Mouse (Mus musculus) heart, adult 2 months (tissue): ENCODE measurements around the gene Arhgap18. TPM values are rescaled to one million over a fixed set of nuclear protein-coding genes. Genes with fewer than 3 reads are reported as not detected.

Experiments
- DNase-seq, 2 experiments: peaks; one replicate each; pipeline ENCODE4 v3.0.0; 2021
- H3K27ac ChIP-seq: fragments of 200-600 bp; 2 replicates; pipeline ENCODE4 v1.8.1; 2022
- H3K27me3 ChIP-seq: fragments of 200-500 bp; 2 replicates; pipeline ENCODE4 v1.6.1; 2012; ENCODE audit warnings: mild to moderate bottlenecking, low read length, inconsistent platforms, mixed read lengths; ENCODE audit not compliant: control insufficient read depth, insufficient read depth
- H3K36me3 ChIP-seq: fragments of 200-500 bp; 2 replicates; pipeline ENCODE4 v1.6.1; 2012; ENCODE audit warnings: low read length, inconsistent platforms; ENCODE audit not compliant: control insufficient read depth, insufficient read depth
- H3K4me1 ChIP-seq: fragments of 200-500 bp; 2 replicates; pipeline ENCODE4 v1.6.1; 2011; ENCODE audit warnings: low read length; ENCODE audit not compliant: control insufficient read depth, insufficient read depth
- H3K4me3 ChIP-seq: fragments of 200-600 bp; 2 replicates; pipeline ENCODE4 v1.8.1; 2022
- H3K79me2 ChIP-seq: fragments of 200-500 bp; replicated peaks from 2 replicates; pipeline ENCODE4 v1.6.1; 2012; ENCODE audit warnings: mild to moderate bottlenecking, inconsistent platforms, low read length, moderate library complexity, mixed read lengths; ENCODE audit not compliant: control insufficient read depth, insufficient read depth
- H3K9ac ChIP-seq: fragments of 200-500 bp; 2 replicates; pipeline ENCODE4 v1.6.1; 2012; ENCODE audit warnings: low read depth, mild to moderate bottlenecking, control low read depth, inconsistent platforms, low read length, mixed read lengths
- CTCF ChIP-seq: fragments of 200-600 bp; IDR thresholded peaks from 2 replicates; pipeline ENCODE4 v1.8.1; 2022; ENCODE audit warnings: antibody characterized with exemption, mild to moderate bottlenecking, moderate library complexity
- EP300 ChIP-seq: fragments of 200-500 bp; IDR thresholded peaks from 2 replicates; pipeline ENCODE4 v1.6.1; 2011; ENCODE audit warnings: low read depth, low read length, control low read depth; ENCODE audit not compliant: insufficient read depth
- POLR2A ChIP-seq: fragments of 200-500 bp; IDR thresholded peaks from 2 replicates; pipeline ENCODE4 v1.6.1; 2011; ENCODE audit warnings: mild to moderate bottlenecking, low read depth, low read length, control low read depth; ENCODE audit not compliant: insufficient read depth
- WGBS: fragments of 180-500 bp; shearing (Covaris S2); methylation state at CpG from one replicate; pipeline ENCODE4 v1.1.7; 2018; 5-methylcytosine and 5-hydroxymethylcytosine counted together
- intact Hi-C: fragments of 180-260 bp; cut with DNase I; formaldehyde crosslinking; loops from one replicate; pipeline ENCODE4 v1.15.1; 2025
- polyA plus RNA-seq: library from polyadenylated mRNA; depleted of rRNA; stranded (reverse); fragments of >200 nt; gene quantifications from 2 replicates; pipeline ENCODE4 v1.2.3, GENCODE M21; 2012
- total RNA-seq, 2 experiments: library from RNA; stranded (reverse); gene quantifications; 2 replicates each; pipeline ENCODE4 v1.2.3; 2021

The Arhgap18 gene
- total and polyA plus RNA-seq, 3 experiments = 4.1 to 14.5 (median 13.3) TPM

DNA sequence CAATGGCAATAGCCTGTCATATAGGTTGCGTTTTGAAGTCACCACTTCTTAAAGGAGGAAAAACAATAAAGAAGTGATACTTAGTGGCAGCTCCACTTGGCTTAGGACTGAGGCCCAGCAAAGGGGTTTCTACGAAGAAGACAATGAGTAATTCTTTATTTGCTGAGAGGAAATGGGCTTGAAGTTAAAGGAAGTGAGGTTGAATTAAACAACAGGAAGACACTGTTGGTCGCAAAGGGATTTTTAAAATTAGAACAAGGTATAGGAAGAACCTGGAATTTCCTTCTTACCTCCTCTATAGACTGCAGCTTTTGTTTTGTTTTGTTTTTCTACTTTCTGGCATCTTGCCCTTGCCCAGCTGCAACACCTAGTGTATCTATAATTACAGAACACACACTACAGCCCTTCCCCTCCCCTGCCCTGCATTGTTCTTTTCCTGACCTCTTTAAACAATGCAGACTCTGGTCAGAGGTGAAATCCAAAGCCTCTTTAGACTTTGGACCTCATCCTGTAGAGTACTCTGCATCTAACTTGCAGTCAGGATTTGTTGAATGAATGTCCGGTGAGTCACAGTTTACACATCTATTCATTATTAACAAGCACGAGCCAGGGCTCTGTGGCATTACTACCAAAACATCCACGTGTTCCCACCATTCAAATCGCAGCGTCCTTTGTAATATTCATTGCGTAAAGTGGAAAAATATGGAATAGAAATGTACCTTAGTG is 75.4 kb downstream of the Arhgap18 start:
- no peak overlapping the region for H3K4me3 ChIP-seq
- peak overlapping the region; percentile 89 for H3K27ac ChIP-seq
- peaks cover 4% of the 10 kb centered on the region for H3K79me2 ChIP-seq
- intact Hi-C loops = loop anchor here (1.0 to 5.0 kb wide), 4 partner anchors 29 to 70 kb away; no protein-coding TSS in a partner anchor
- WGBS = 34% methylated on average over 9 of the region's 9 CpGs
- H3K4me1 ChIP-seq = peaks cover 18% of the 10 kb centered on the region
- TF ChIP-seq EP300 (no peak), POLR2A (no peak), CTCF (no peak)
- peak in 1 of 2 experiments; percentile 60 for DNase-seq
- H3K9ac ChIP-seq = no peak overlapping the region
- H3K36me3 ChIP-seq = peaks cover 25% of the 10 kb centered on the region
- H3K27me3 ChIP-seq = no peaks in the 10 kb centered on the region

DNA sequence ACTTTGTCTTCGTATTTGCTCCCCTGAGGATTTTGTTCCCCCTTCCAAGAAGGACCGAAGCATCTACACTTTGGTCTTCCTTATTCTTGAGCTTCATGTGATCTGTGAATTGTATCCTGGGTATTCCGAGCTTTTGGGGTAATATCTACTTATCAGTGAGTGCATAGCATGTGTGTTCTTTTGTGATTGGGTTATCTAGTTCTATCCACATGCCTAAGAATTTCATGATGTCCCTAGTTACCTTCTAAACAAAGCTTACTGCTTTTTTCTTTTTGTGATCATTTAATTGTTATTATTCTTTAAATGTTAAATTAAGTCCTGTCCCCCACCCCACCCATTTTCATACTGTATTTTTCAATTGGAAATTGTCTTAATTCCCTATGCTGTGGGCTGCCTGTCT is 78.8 kb downstream of the Arhgap18 start:
- H3K27me3 ChIP-seq = no peaks in the 10 kb centered on the region
- no peak for TF ChIP-seq EP300
- no peak for TF ChIP-seq POLR2A
- no peak for TF ChIP-seq CTCF

DNA sequence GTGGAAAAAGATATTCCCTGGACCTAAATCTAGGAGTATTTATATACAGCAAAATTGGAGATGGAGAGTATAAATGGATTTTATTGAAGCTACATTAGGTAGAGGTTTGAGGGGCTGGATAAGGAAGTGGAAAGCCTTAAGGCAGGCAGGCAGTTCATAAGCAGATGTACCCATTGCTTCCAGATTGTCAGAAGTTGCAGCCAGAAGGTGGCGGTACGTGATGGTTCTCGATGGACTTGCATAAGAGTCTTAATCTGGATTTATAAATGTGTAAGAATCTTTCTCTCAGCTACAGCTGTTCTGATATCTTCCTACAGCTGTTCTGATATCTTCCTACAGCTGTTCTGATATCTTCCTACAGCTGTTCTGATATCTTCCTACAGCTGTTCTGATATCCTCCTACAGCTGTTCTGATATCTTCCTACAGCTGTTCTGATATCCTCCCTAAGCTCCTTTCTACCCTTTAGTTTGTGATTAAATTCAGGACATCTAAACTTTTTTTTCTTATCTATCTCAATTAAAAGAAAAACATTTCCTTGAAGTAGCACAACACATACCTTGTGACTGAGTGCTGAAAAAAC is 79.5 kb downstream of the Arhgap18 start:
- intact Hi-C loops = no loop called here
- Histone ChIP-seq H3K9ac (no peak overlapping the region), H3K4me3 (no peak overlapping the region), H3K79me2 (peaks cover 4% of the 10 kb centered on the region), H3K27me3 (no peaks in the 10 kb centered on the region), H3K36me3 (peaks cover 23% of the 10 kb centered on the region), H3K4me1 (peaks cover 11% of the 10 kb centered on the region), H3K27ac (no peak overlapping the region; the same call in 1 of the 2 replicates)
- TF ChIP-seq EP300 (no peak), POLR2A (no peak), CTCF (peak; percentile 20)
- WGBS = 69% methylated on average over 3 of the region's 3 CpGs
- no peak for DNase-seq

More for the DNA sequence above, 78.8 kb downstream of the Arhgap18 start:
- peaks cover 23% of the 10 kb centered on the region for H3K36me3 ChIP-seq
- no peak for DNase-seq
- no peak overlapping the region for H3K4me3 ChIP-seq
- no peak overlapping the region for H3K27ac ChIP-seq
- peaks cover 11% of the 10 kb centered on the region for H3K4me1 ChIP-seq
- WGBS = 75% methylated on average over 3 of the region's 3 CpGs
- H3K9ac ChIP-seq = no peak overlapping the region
- intact Hi-C loops = no loop called here
- peaks cover 4% of the 10 kb centered on the region for H3K79me2 ChIP-seq

DNA sequence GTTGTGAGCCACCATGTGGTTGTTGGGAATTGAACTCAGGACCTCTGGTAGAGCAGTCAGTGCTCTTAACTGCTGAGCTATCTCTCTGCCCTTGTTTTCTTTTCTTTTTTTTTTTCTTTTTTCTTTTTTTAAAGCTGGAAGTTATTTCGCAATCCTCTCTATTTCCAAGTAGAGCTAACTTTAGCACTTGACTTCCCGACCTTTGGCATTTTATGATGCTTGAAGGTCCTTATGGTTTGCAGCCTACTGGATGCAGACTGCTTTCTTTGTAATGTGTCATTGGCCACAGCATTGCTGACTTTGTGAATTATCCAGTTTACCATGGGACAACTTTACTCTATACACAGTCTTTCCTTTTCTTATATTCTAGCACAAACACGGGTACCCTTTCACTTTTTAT is 80.2 kb downstream of the Arhgap18 start:
- Histone ChIP-seq H3K9ac (no peak overlapping the region), H3K36me3 (peaks cover 20% of the 10 kb centered on the region), H3K4me3 (no peak overlapping the region), H3K79me2 (peaks cover 4% of the 10 kb centered on the region), H3K27me3 (no peaks in the 10 kb centered on the region), H3K27ac (no peak overlapping the region; the same call in 1 of the 2 replicates), H3K4me1 (peaks cover 8% of the 10 kb centered on the region)
- no peak for DNase-seq
- 60% methylated on average over 3 of the region's 3 CpGs for WGBS
- TF ChIP-seq EP300 (no peak), CTCF (no peak), POLR2A (no peak)
- intact Hi-C loops = no loop called here

- H3K4me3 ChIP-seq = no peak overlapping the region
- DNase-seq = no peak
- no peaks in the 10 kb centered on the region for H3K79me2 ChIP-seq
- peaks cover 3% of the 10 kb centered on the region for H3K4me1 ChIP-seq
- TF ChIP-seq CTCF (peak; percentile 36), EP300 (no peak)
- H3K9ac ChIP-seq = no peak overlapping the region
- no peaks in the 10 kb centered on the region for H3K27me3 ChIP-seq
- peaks cover 18% of the 10 kb centered on the region for H3K36me3 ChIP-seq
- WGBS = 68% methylated on average over 4 of the region's 4 CpGs
- intact Hi-C loops = no loop called here
- peak overlapping the region; percentile 2; the same call in 1 of the 2 replicates for H3K27ac ChIP-seq
Observed at GRCm38 (mm10) chr10:26849311-26849710, 96.1 kb downstream of the Arhgap18 start.

DNA sequence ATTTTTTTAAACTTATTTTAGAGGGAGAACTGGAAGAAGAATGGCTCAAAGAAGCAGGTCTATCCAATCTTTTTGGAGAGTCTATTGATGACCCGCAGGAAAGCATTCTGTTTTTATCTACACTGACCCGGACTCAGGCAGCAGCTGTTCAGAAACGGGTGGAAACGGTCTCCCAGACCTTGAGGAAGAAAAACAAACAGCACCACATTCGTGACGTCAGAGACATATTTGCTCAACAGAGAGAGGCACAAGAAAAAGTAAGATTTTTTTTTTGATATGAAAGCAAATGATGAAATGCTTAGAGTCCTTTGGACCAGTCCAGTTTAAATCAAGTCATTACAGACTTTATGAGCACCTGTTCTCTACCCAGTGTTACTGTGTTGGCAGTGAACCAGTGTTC is 96.6 kb downstream of the Arhgap18 start:
- Histone ChIP-seq H3K4me1 (peaks cover 3% of the 10 kb centered on the region), H3K36me3 (peaks cover 18% of the 10 kb centered on the region), H3K79me2 (no peaks in the 10 kb centered on the region), H3K27me3 (no peaks in the 10 kb centered on the region), H3K27ac (peak overlapping the region; percentile 2; the same call in 1 of the 2 replicates), H3K9ac (no peak overlapping the region), H3K4me3 (no peak overlapping the region)
- no peak for DNase-seq
- intact Hi-C loops = no loop called here
- no peak for TF ChIP-seq EP300
- TF ChIP-seq POLR2A = no peak
- no peak for TF ChIP-seq CTCF
- 33% methylated on average over 6 of the region's 6 CpGs for WGBS
